Mouse (Mus musculus): ENCODE measurements at regions not wholly inside any gene's neighbourhood (a gene's known extent, or its start where the extent isn't known, plus 50 kb on each side); places are given as distances from the start of the nearest gene placed in this dataset.

GRCm38 (mm10) chr15:63724543-63725186 is 120.3 kb downstream of the Gsdmc2 start:
- ATAC-seq (ENCODE audit: extremely low read depth, insufficient number of reproducible peaks, low FRiP score, poor library complexity, severe bottlenecking) = no peak

GRCm38 (mm10) chr15:63722991-63723390 is 122.0 kb downstream of the Gsdmc2 start:
- ATAC-seq (ENCODE audit: extremely low read depth, insufficient number of reproducible peaks, low FRiP score, poor library complexity, severe bottlenecking) = no peak

- ATAC-seq (ENCODE audit: extremely low read depth, insufficient number of reproducible peaks, low FRiP score, poor library complexity, severe bottlenecking) = 0 out of 2 replicates have a peak, but pooled peaks have one; percentile 41
These were observed 123.2 kb downstream of the Gsdmc2 start for GRCm38 (mm10) chr15:63721669-63722357.

DNA sequence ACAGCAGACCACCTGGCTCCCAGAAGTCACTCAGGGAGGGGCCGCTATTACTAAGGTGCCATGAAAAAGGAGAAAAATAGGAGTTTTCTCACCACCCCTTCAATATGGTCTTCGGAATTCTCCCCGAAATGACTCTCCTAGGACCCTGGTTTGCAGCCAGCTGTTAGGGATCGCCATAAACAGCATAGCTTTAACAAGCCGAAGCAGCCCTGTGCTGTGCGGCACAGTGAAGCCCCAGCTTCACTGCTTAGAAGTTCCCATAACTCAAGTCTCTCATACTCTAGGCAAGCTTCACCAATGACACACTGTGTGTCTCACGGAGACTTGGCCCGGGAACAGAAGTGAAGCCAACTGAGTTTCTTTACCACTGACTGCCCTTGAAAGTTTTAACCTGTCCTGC is 127.2 kb downstream of the Gsdmc2 start:
- ATAC-seq (ENCODE audit: extremely low read depth, insufficient number of reproducible peaks, low FRiP score, poor library complexity, severe bottlenecking) = no peak

DNA sequence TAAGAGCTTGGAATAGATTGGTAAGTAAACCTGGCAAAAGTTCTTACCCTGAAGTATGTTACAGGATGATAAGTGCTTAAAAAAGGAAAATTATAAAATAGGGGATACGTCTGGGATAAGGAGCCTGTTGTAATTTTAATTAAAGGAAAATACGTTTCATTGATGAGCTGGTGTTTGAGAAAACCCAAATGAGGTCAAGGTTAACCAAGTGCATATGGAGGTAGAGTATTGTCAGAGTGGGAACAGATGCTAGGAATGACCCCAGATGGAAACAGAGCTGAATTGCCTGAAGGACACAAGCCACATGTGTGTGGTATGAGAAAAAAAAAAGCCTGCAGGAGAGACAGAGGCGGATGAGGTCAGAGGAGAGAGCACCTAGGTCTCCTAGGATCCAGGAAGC is 131.3 kb downstream of the Gsdmc2 start:
- no peak for ATAC-seq (ENCODE audit: extremely low read depth, insufficient number of reproducible peaks, low FRiP score, poor library complexity, severe bottlenecking)

DNA sequence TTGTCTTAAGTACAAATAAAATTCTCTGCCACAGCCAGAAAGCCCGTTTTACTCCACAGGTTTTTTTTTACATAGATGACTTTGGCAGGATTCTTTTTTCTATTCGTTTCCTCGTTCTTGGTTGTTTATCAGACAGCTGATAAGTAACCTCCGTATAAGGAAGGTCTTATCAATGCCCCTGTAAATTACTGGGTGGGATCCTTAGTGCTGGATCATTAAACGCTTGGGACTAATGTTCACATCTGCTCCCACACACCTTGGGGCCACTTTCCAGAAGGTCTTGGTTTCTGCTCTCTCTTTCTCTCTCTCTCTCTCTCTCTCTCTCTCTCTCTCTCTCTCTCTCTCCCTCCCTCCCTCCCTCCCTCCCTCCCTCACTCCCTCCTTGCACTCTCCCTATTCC is 134.6 kb downstream of the Gsdmc2 start:
- ATAC-seq (ENCODE audit: extremely low read depth, insufficient number of reproducible peaks, low FRiP score, poor library complexity, severe bottlenecking) = no peak

GRCm38 (mm10) chr15:63709270-63709933 is 135.6 kb downstream of the Gsdmc2 start:
- no peak for ATAC-seq (ENCODE audit: extremely low read depth, insufficient number of reproducible peaks, low FRiP score, poor library complexity, severe bottlenecking)

DNA sequence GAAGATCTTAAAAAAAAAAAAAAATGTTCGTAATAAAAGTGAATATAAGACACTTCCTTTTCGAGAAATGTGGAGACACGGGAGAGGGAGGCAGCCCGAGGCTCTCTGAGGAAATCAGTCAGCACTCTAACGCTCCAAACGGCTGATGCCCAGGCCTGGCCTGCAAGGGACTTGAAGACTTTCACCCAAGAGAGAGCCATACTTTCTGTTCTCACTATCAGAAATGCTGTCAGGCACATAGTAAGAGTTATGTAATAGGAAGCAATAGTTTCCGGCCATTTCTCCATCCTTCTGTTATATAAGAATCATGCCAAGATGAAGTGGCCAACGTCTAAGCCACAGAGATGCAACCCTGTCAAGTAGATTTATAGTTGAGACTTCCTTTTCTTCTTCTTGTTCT is 140.3 kb downstream of the Gsdmc2 start:
- ATAC-seq (ENCODE audit: extremely low read depth, insufficient number of reproducible peaks, low FRiP score, poor library complexity, severe bottlenecking) = no peak

- ATAC-seq (ENCODE audit: extremely low read depth, insufficient number of reproducible peaks, low FRiP score, poor library complexity, severe bottlenecking) = no peak
These were observed 147.1 kb downstream of the Gsdmc2 start for GRCm38 (mm10) chr15:63697831-63698230.

DNA sequence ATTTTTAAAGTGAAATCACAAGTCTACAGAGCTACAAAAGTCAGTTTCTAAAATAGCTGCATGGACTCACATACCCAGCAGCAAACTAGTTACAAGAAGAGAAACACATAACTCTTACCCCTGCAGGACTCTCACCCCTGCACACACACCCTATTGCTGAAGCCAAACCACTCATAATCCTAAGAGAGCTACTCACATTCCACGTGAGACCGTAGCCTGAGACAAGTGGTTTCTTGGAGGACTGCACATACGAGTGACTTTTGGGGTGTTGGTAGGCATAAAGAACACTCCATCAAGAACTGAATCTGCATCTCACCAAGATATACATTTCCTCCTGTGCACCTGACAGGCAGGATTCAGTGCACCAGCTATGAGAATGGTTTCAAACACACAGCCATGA is 150.8 kb downstream of the Gsdmc2 start:
- ATAC-seq (ENCODE audit: extremely low read depth, insufficient number of reproducible peaks, low FRiP score, poor library complexity, severe bottlenecking) = no peak

GRCm38 (mm10) chr15:63693561-63693960 is 151.4 kb downstream of the Gsdmc2 start:
- no peak for ATAC-seq (ENCODE audit: extremely low read depth, insufficient number of reproducible peaks, low FRiP score, poor library complexity, severe bottlenecking)

- no peak for ATAC-seq (ENCODE audit: extremely low read depth, insufficient number of reproducible peaks, low FRiP score, poor library complexity, severe bottlenecking)
These were observed 152.3 kb downstream of the Gsdmc2 start for GRCm38 (mm10) chr15:63692491-63693295.

GRCm38 (mm10) chr15:63689788-63690575 is 155.0 kb downstream of the Gsdmc2 start:
- ATAC-seq (ENCODE audit: extremely low read depth, insufficient number of reproducible peaks, low FRiP score, poor library complexity, severe bottlenecking) = no peak

- no peak for ATAC-seq (ENCODE audit: extremely low read depth, insufficient number of reproducible peaks, low FRiP score, poor library complexity, severe bottlenecking)
These were observed 157.1 kb downstream of the Gsdmc2 start for GRCm38 (mm10) chr15:63687852-63688251.

GRCm38 (mm10) chr15:63686954-63687562 is 157.9 kb downstream of the Gsdmc2 start:
- no peak for ATAC-seq (ENCODE audit: extremely low read depth, insufficient number of reproducible peaks, low FRiP score, poor library complexity, severe bottlenecking)

DNA sequence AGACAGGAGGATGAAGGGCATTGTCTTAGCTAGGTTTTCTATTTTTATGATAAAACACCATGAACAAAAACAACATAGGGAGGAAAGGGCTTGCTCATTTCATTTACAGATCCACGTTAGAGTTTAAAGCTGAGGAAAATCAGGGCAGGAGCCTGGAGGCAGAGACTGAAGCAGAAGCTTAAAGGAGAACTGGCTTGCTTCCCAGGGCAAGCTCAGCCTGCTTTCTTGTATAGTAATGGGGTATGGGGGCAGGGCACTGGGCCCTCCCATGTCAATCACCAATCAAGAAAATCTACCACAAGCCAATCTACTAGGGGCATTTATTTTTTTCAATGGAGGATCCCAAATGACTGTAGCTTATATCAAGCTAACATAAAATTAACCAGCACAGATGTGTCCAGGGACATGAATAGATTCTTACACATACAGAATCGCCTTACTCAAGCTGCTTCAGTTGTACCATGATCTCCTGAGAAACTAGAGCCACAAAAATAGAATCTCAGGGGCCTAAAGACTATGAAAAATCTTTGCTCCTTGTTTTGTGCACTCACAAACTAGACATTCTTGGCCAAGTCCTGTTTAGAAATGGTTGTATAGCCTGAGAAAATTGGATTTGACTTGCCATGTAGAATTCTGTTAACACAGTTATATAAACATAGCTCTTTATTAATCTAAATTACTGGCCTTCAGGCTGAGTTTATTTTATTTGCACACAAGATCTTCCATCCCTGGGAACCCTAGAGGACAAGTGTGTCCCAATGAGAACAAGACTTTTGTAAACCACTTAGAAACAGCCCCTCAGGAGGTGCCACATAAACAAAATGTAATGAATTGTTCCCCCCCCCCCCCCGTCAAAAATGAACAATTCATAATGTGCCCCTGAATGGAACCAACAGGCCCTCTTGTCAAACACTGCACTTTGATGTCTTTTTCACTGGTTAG is 164.7 kb downstream of the Gsdmc2 start:
- ATAC-seq (ENCODE audit: extremely low read depth, insufficient number of reproducible peaks, low FRiP score, poor library complexity, severe bottlenecking) = no peak

DNA sequence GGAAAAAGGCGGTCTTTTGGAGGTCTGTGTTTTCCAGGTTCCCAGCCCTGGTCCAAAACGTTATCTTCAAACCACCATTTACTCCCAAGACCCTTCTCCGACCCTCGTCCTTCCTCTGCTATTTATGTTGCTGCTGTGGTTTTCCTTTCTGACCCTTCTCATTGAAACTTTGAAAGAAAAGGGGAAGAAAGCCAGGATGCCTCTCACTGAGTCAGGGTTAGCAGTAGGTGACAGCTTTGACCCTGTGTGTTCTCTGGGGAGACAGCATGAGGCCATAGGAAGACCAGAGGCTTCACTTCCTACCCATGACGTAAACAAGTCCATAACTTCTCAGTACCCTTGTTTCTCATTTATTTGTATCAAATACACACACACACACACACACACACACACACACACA is 166.1 kb downstream of the Gsdmc2 start:
- ATAC-seq (ENCODE audit: extremely low read depth, insufficient number of reproducible peaks, low FRiP score, poor library complexity, severe bottlenecking) = no peak

All from neutrophil, adult 5-6 weeks (primary cell).